Mouse (Mus musculus): Measurements from ENCODE around the gene Aurka.

- TF ChIP-seq POLR2A (IDR thresholded peaks at IDR 0.05; ENCODE audit: low read depth, low read length) (no peak), CTCF (IDR thresholded peaks at IDR 0.05; ENCODE audit: extremely low read depth, insufficient read length, insufficient replicate concordance, low read depth, low read length) (no peak)
These were observed 42.1 kb upstream of the Aurka start for GRCm38 (mm10) chr2:172412454-172412853.
